Mouse (Mus musculus): ENCODE data around the gene Sall4. TPM values are rescaled to one million over a fixed set of nuclear protein-coding genes. Genes with fewer than 3 reads are reported as not detected.

Sall4 gene
- total and polyA plus RNA-seq, 3 experiments = not detected

DNA sequence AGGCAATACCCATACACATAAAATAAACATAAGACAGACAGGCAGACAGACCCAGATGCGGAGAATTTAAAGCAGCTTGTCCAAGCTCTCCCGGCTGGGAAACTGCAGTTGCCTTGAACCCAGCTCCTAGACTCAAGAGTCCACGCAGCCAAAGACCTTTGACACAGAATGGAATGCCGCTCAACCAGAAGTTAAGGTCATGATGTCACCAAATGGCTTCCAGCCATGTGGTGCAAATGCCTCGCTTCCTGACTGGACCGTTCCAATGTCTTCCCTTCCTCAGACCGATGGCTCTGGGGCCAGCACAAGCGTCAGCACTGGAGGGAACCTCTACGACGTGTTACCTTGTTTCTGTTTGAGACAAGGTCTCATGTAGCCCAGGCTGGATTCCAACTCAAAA is 29.9 kb downstream of the Sall4 start:
- no peak overlapping the region for H3K9ac ChIP-seq (ENCODE audit: control insufficient read depth, low read depth, low read length, poor library complexity, severe bottlenecking)
- no peaks in the 10 kb centered on the region for H3K36me3 ChIP-seq (ENCODE audit: control insufficient read depth in 1 of 2, insufficient read depth in 2 of 2, low read length in 2 of 2)
- no peaks in the 10 kb centered on the region for H3K79me2 ChIP-seq (ENCODE audit: control insufficient read depth, insufficient read depth, low read length, poor library complexity)
- DNase-seq (ENCODE audit: low read depth, low spot score) = no peak
- H3K27me3 ChIP-seq (ENCODE audit: control insufficient read depth in 1 of 2, insufficient read depth in 2 of 2, low read length in 2 of 2) = no peaks in the 10 kb centered on the region
- H3K4me3 ChIP-seq (ENCODE audit: control insufficient read depth in 1 of 2, insufficient read depth in 1 of 2, low read depth in 2 of 2, low read length in 2 of 2) = no peak overlapping the region
- no peak overlapping the region for H3K27ac ChIP-seq (ENCODE audit: control insufficient read depth, low read depth, low read length)
- TF ChIP-seq ZNF384 (IDR thresholded peaks at IDR 0.05; ENCODE audit: low read depth, low read length) (no peak), NRF1 (IDR thresholded peaks at IDR 0.05; ENCODE audit: insufficient read depth, low read depth, low read length, poor library complexity, severe bottlenecking) (no peak), GABPA (IDR thresholded peaks at IDR 0.05; ENCODE audit: low read depth, low read length) (no peak), ZMIZ1 (IDR thresholded peaks at IDR 0.05; ENCODE audit: low read depth, low read length) (no peak), ZKSCAN1 (IDR thresholded peaks at IDR 0.05; ENCODE audit: low read depth, low read length) (no peak), ZC3H11A (IDR thresholded peaks at IDR 0.05; ENCODE audit: low read depth, low read length) (no peak), MAFK (IDR thresholded peaks at IDR 0.05; ENCODE audit: borderline replicate concordance, low read depth, low read length) (no peak), MEF2A (IDR thresholded peaks at IDR 0.05; ENCODE audit: extremely low read depth, insufficient replicate concordance, low read depth, low read length, poor library complexity, severe bottlenecking) (no peak), SIN3A (IDR thresholded peaks at IDR 0.05; ENCODE audit: low read length) (no peak), CHD1 (IDR thresholded peaks at IDR 0.05; ENCODE audit: low read depth, low read length) (no peak), MXI1 (IDR thresholded peaks at IDR 0.05; ENCODE audit: low read depth, low read length) (no peak), ELF1 (IDR thresholded peaks at IDR 0.05; ENCODE audit: low read depth, low read length) (no peak)
- H3K4me1 ChIP-seq (ENCODE audit: control insufficient read depth in 1 of 2, insufficient read depth in 2 of 2, low read length in 2 of 2) = no peaks in the 10 kb centered on the region
- H3K9me3 ChIP-seq (replicated peaks; ENCODE audit: insufficient read depth, low read length) = no peaks in the 10 kb centered on the region

DNA sequence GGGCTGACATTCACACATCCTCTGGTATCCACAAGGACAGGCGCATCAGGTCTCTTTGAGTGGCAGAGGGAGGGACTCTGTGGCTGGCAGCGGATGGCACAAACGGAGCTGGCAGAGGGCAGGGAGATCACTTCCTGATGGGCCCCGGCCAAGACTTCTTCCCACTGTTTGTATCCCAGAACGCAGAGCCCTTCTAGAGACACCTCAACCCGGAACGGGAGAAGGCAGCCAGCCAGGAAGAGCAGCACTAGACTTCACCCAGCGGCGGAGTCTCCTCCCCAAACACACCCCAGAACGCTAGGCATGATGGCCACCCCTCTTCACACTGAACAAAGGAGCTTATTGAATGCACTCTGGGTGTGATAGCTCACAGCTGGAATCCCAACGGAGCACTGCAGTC is 33.7 kb downstream of the Sall4 start:
- Histone ChIP-seq H3K36me3 (ENCODE audit: control insufficient read depth in 1 of 2, insufficient read depth in 2 of 2, low read length in 2 of 2) (no peaks in the 10 kb centered on the region), H3K79me2 (ENCODE audit: control insufficient read depth, insufficient read depth, low read length, poor library complexity) (no peaks in the 10 kb centered on the region)
- TF ChIP-seq ETS1 (IDR thresholded peaks at IDR 0.05; ENCODE audit: low read depth, low read length) (no peak), POLR2A (IDR thresholded peaks at IDR 0.05; ENCODE audit: control insufficient read depth in 1 of 2, insufficient read depth in 1 of 2, low read depth in 1 of 2, low read length in 2 of 2, poor library complexity in 1 of 2) (no peak), ZC3H11A (IDR thresholded peaks at IDR 0.05; ENCODE audit: low read depth, low read length) (no peak), SMC3 (IDR thresholded peaks at IDR 0.05; ENCODE audit: low read depth, low read length) (no peak), MYB (IDR thresholded peaks at IDR 0.05; ENCODE audit: low read depth, low read length) (no peak), EP300 (IDR thresholded peaks at IDR 0.05; ENCODE audit: low read depth in 1 of 2, low read length in 2 of 2) (no peak), RAD21 (IDR thresholded peaks at IDR 0.05; ENCODE audit: low read depth, low read length) (no peak)

More for the DNA sequence above, 33.7 kb downstream of the Sall4 start:
- Histone ChIP-seq H3K9me3 (replicated peaks; ENCODE audit: insufficient read depth, low read length) (no peaks in the 10 kb centered on the region), H3K4me3 (ENCODE audit: control insufficient read depth in 1 of 2, insufficient read depth in 1 of 2, low read depth in 2 of 2, low read length in 2 of 2) (no peak overlapping the region), H3K27ac (ENCODE audit: control insufficient read depth, low read depth, low read length) (no peak overlapping the region), H3K4me1 (ENCODE audit: control insufficient read depth in 1 of 2, insufficient read depth in 2 of 2, low read length in 2 of 2) (no peaks in the 10 kb centered on the region), H3K9ac (ENCODE audit: control insufficient read depth, low read depth, low read length, poor library complexity, severe bottlenecking) (no peak overlapping the region), H3K27me3 (ENCODE audit: control insufficient read depth in 1 of 2, insufficient read depth in 2 of 2, low read length in 2 of 2) (no peaks in the 10 kb centered on the region)
- no peak for DNase-seq (ENCODE audit: low read depth, low spot score)

Measured in MEL (cell line).